Mouse (Mus musculus): ENCODE measurements around the gene Snd1.
A peak's percentile ranks its signal among the peaks of the same experiment; 100 is the strongest.
"Not testable (repeated sequence)": the region's sequence is repeated elsewhere in the genome, so short reads cannot be mapped to it uniquely, and the experiment has no call there.

The Snd1 gene

GRCm38 (mm10) chr6:28486471-28486870, 11.5 kb downstream of the Snd1 start:
- DNase-seq = no peak

- DNase-seq = no peak
Observed at GRCm38 (mm10) chr6:28486905-28487304, 12.0 kb downstream of the Snd1 start.

- no peak for DNase-seq
Observed at GRCm38 (mm10) chr6:28488204-28488851, 13.4 kb downstream of the Snd1 start.

- no peak for DNase-seq
Observed at GRCm38 (mm10) chr6:28490612-28491011, 15.7 kb downstream of the Snd1 start.

GRCm38 (mm10) chr6:28491198-28491597, 16.3 kb downstream of the Snd1 start:
- no peak for DNase-seq

- no peak for DNase-seq
Observed at GRCm38 (mm10) chr6:28497837-28498236, 22.9 kb downstream of the Snd1 start.

GRCm38 (mm10) chr6:28502576-28502975, 27.6 kb downstream of the Snd1 start:
- DNase-seq = no peak

GRCm38 (mm10) chr6:28503148-28503547, 28.2 kb downstream of the Snd1 start:
- no peak for DNase-seq

GRCm38 (mm10) chr6:28504611-28505010, 29.7 kb downstream of the Snd1 start:
- no peak for DNase-seq

GRCm38 (mm10) chr6:28507759-28508158, 32.8 kb downstream of the Snd1 start:
- no peak for DNase-seq

GRCm38 (mm10) chr6:28514195-28514594, 39.3 kb downstream of the Snd1 start:
- no peak for DNase-seq

GRCm38 (mm10) chr6:28514830-28515350, 40.0 kb downstream of the Snd1 start:
- DNase-seq = no peak

GRCm38 (mm10) chr6:28516618-28517017, 41.7 kb downstream of the Snd1 start:
- DNase-seq = no peak

GRCm38 (mm10) chr6:28517050-28517449, 42.1 kb downstream of the Snd1 start:
- no peak for DNase-seq

GRCm38 (mm10) chr6:28519426-28519825, 44.5 kb downstream of the Snd1 start:
- DNase-seq = no peak

GRCm38 (mm10) chr6:28520787-28521186, 45.8 kb downstream of the Snd1 start:
- DNase-seq = not testable (repeated sequence)

GRCm38 (mm10) chr6:28521416-28521815, 46.5 kb downstream of the Snd1 start:
- DNase-seq = no peak

- DNase-seq = no peak
Observed at GRCm38 (mm10) chr6:28525589-28525988, 50.6 kb downstream of the Snd1 start.

- no peak for DNase-seq
Observed at GRCm38 (mm10) chr6:28527459-28527858, 52.5 kb downstream of the Snd1 start.

GRCm38 (mm10) chr6:28528208-28528607, 53.3 kb downstream of the Snd1 start:
- DNase-seq = no peak

GRCm38 (mm10) chr6:28536464-28536863, 61.5 kb downstream of the Snd1 start:
- DNase-seq = peak; percentile 38

- peak; percentile 99 for DNase-seq
Observed at GRCm38 (mm10) chr6:28537851-28538527, 63.0 kb downstream of the Snd1 start.

- no peak for DNase-seq
Observed at GRCm38 (mm10) chr6:28542298-28542701, 67.4 kb downstream of the Snd1 start.

GRCm38 (mm10) chr6:28546943-28547342, 72.0 kb downstream of the Snd1 start:
- DNase-seq = no peak

All from cerebellum, adult 9-10 months (tissue).